Mouse (Mus musculus) midbrain, embryonic 10.5 days (tissue): ENCODE measurements around the gene Evi5. TPM values are rescaled to one million over a fixed set of nuclear protein-coding genes. Genes with fewer than 3 reads are reported as not detected.

ENCODE experiments used
- DNase-seq: peaks from one replicate; pipeline ENCODE4 v3.0.0-alpha.2; 2017; ENCODE audit warnings: low spot score
- H3K27ac ChIP-seq: fragments of 300-500 bp; sonication (generic); replicated peaks from 2 replicates; pipeline ENCODE4 v1.5.1; 2016; ENCODE audit warnings: mild to moderate bottlenecking
- H3K27me3 ChIP-seq: fragments of 300-500 bp; sonication (generic); 2 replicates; pipeline ENCODE4 v1.6.1; 2016; ENCODE audit warnings: low read depth, mild to moderate bottlenecking; ENCODE audit not compliant: poor library complexity, severe bottlenecking
- H3K36me3 ChIP-seq: fragments of 300-500 bp; sonication (generic); 2 replicates; pipeline ENCODE4 v1.6.1; 2016; ENCODE audit warnings: mild to moderate bottlenecking, moderate library complexity
- H3K4me1 ChIP-seq: fragments of 300-500 bp; sonication (generic); 2 replicates; pipeline ENCODE4 v1.6.1; 2016
- H3K4me3 ChIP-seq: fragments of 300-500 bp; sonication (generic); 2 replicates; pipeline ENCODE4 v1.5.1; 2016; ENCODE audit warnings: mild to moderate bottlenecking, moderate library complexity
- H3K9me3 ChIP-seq: fragments of 300-500 bp; sonication (generic); replicated peaks from 2 replicates; pipeline ENCODE4 v1.6.1; 2016; ENCODE audit warnings: mild to moderate bottlenecking
- WGBS: fragments of 180-500 bp; shearing (Covaris S2); methylation state at CpG from one replicate; pipeline ENCODE4 v1.1.7; 2016; 5-methylcytosine and 5-hydroxymethylcytosine counted together
- polyA plus RNA-seq: library from polyadenylated mRNA; unstranded; fragments of >200 nt; fragmentation: Nextera tagmentation; extraction: Ambion mirVana; gene quantifications from 2 replicates; pipeline ENCODE4 v1.2.1, GENCODE M21; 2016

Gene Evi5
- polyA plus RNA-seq, 1 experiment from 2014 or later: 45.0 TPM

DNA sequence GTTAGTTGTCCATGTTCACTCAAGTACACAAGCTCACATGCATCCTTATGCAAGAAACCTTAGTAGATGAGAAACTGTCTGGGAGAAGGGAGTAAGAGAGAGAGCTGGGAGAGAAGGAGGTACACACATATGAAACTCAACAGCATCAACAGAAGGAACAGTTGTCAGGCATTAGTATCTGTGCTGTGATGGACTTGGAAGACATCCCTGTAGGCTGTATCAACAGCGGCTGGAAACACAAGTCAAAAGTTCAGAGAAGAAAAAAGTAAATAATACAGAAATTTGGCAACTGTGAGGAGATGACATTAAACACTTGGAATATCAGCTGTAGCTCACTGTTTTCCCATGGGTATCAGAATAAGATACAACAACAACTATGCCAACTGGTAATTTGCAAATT lies 40.6 kb downstream of the Evi5 start:
- Histone ChIP-seq H3K27me3 (no peaks in the 10 kb centered on the region), H3K4me1 (no peaks in the 10 kb centered on the region), H3K9me3 (peaks cover 9% of the 10 kb centered on the region; the same call in 1 of the 2 replicates), H3K4me3 (no peak overlapping the region), H3K27ac (no peak overlapping the region), H3K36me3 (peaks cover 13% of the 10 kb centered on the region)
- DNase-seq: no peak
- WGBS: 93% methylated on average over 1 of the region's 1 CpGs

GRCm38 (mm10) chr5:107831351-107831750 lies 43.6 kb downstream of the Evi5 start:
- Histone ChIP-seq H3K27ac (no peak overlapping the region), H3K4me3 (no peak overlapping the region), H3K36me3 (peaks cover 13% of the 10 kb centered on the region), H3K9me3 (peaks cover 9% of the 10 kb centered on the region; the same call in 1 of the 2 replicates), H3K27me3 (no peaks in the 10 kb centered on the region), H3K4me1 (no peaks in the 10 kb centered on the region)
- 90% methylated on average over 3 of the region's 3 CpGs for whole genome bisulfite sequencing
- no peak for DNase-seq

DNA sequence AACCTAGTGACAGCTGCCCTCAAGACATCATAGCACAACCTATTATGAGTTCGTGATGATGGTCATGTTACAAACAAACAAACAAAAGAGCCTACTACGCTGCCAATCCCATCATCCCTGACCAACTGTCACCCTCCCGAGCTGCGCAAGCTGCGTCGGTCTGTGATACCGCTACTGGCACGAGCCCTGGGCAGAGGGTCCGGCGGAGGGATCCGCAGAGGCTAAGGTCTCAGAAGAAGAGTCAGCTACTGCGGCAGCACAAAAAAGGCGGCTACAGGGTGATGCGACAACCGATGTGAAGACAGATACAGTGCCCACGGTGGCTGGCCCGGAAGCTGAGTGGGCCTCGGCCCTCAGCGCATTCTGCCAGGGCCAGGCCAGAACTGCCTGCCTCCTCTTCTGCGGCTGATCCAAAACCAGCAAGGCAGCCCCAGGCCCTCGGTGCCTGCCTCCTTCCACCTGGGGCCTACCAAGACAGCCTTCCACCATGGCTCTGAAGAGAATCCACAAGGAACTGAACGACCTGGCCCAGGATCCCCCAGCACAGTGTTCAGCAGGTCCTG lies 44.8 kb downstream of the Evi5 start, which contains the start of gene Ube2d2b:
Gene Ube2d2b (plus strand): TSS at position 102 of the 563 bp plus-strand sequence.
- no peak within 1 kb of the TSS for H3K27ac ChIP-seq
- H3K4me1 ChIP-seq: no peaks in the 10 kb centered on the region
- H3K9me3 ChIP-seq: peaks cover 9% of the 10 kb centered on the region; the same call in 1 of the 2 replicates
- DNase-seq: no peak
- H3K36me3 ChIP-seq: peaks cover 13% of the 10 kb centered on the region
- no peak within 1 kb of the TSS for H3K4me3 ChIP-seq
- no peaks in the 10 kb centered on the region for H3K27me3 ChIP-seq
- WGBS: 95% methylated on average over 22 of the region's 22 CpGs

DNA sequence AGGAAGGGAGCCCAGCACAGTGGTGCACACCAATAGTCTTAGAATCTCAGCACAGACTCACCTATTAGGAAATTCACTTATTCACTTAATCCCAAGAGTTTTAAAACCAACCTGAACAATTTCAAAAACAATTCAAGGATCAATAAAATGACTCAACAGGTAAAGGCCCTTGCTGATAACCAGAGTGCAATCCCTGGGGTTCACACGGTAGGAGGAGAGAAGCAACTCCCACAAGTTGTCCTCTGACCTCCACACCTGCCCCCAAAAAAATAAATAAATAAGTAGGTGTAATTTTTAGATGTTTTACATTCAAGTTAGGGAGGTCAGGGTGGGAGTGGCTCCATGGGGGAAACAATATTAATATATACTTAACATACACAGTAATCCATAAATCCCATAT lies 52.4 kb downstream of the Evi5 start:
- Histone ChIP-seq H3K9me3 (no peaks in the 10 kb centered on the region), H3K4me1 (no peaks in the 10 kb centered on the region), H3K27me3 (no peaks in the 10 kb centered on the region), H3K4me3 (no peak overlapping the region), H3K27ac (no peak overlapping the region), H3K36me3 (peaks cover 6% of the 10 kb centered on the region)
- 91% methylated on average over 1 of the region's 1 CpGs for WGBS
- no peak for DNase-seq

DNA sequence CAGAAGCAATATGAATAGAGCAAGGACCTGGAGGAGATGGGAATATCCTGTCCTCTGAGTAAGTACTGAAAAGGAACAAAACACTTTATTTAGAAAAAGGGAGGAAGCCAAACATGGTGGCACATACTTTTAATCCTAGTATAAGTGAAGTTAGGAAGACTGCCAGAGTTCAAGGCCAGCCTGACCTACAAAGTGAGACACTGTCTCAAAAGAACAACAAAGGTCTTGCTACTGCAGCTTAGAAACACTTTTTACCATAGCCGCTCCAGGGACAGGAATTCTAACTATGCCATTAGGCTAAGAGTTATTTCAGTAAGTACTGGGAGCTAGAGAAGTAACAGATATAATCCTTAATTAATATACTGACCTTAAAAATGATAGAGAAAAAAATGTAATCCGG lies 60.3 kb downstream of the Evi5 start:
- WGBS: 85% methylated on average over 2 of the region's 2 CpGs
- peaks cover 51% of the 10 kb centered on the region for H3K36me3 ChIP-seq
- no peak for DNase-seq

DNA sequence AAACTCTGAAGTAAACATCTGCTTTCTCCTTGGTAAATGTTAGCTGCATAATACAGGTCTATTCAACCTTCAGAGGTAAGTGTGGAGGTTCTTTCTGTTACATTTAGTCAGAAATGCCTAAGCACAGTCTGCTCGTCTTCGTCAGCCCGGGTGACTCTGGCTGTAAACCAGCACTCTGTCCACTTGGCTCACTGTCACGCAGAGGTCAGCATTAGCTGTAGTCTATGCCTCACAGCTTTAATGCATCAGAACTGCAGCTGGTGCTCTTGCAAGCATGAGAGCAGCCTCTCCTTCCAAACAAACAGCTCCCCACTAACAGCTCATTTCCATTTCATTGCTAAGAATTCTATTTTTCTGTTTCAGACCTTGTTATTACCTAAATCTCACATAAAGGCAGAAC lies 67.4 kb downstream of the Evi5 start:
- H3K9me3 ChIP-seq: no peaks in the 10 kb centered on the region
- WGBS: 85% methylated on average over 4 of the region's 4 CpGs
- no peak overlapping the region for H3K27ac ChIP-seq
- H3K36me3 ChIP-seq: peaks cover 24% of the 10 kb centered on the region
- H3K27me3 ChIP-seq: no peaks in the 10 kb centered on the region
- no peaks in the 10 kb centered on the region for H3K4me1 ChIP-seq
- DNase-seq: no peak
- H3K4me3 ChIP-seq: no peak overlapping the region

More for the DNA sequence above, 60.3 kb downstream of the Evi5 start:
- H3K4me3 ChIP-seq: no peak overlapping the region
- H3K4me1 ChIP-seq: no peaks in the 10 kb centered on the region
- H3K27me3 ChIP-seq: no peaks in the 10 kb centered on the region
- no peak overlapping the region for H3K27ac ChIP-seq
- H3K9me3 ChIP-seq: no peaks in the 10 kb centered on the region

GRCm38 (mm10) chr5:107802621-107803020 lies 72.3 kb downstream of the Evi5 start:
- Histone ChIP-seq H3K27ac (no peak overlapping the region), H3K27me3 (no peaks in the 10 kb centered on the region), H3K36me3 (peaks cover 15% of the 10 kb centered on the region; the same call in 1 of the 2 replicates), H3K4me3 (no peak overlapping the region), H3K4me1 (no peaks in the 10 kb centered on the region), H3K9me3 (no peaks in the 10 kb centered on the region)
- DNase-seq: no peak

- no peak for DNase-seq
- Histone ChIP-seq H3K9me3 (no peaks in the 10 kb centered on the region), H3K27ac (no peak overlapping the region), H3K4me3 (no peak overlapping the region), H3K4me1 (no peaks in the 10 kb centered on the region), H3K27me3 (no peaks in the 10 kb centered on the region), H3K36me3 (peaks cover 22% of the 10 kb centered on the region)
- 89% methylated on average over 2 of the region's 2 CpGs for WGBS
Measured at GRCm38 (mm10) chr5:107801234-107801633, 73.7 kb downstream of the Evi5 start.

GRCm38 (mm10) chr5:107798290-107798689 lies 76.6 kb downstream of the Evi5 start:
- WGBS: 91% methylated on average over 6 of the region's 6 CpGs
- Histone ChIP-seq H3K4me3 (no peak overlapping the region), H3K9me3 (no peaks in the 10 kb centered on the region), H3K27ac (no peak overlapping the region), H3K27me3 (no peaks in the 10 kb centered on the region), H3K36me3 (peaks cover 22% of the 10 kb centered on the region), H3K4me1 (no peaks in the 10 kb centered on the region)
- no peak for DNase-seq

DNA sequence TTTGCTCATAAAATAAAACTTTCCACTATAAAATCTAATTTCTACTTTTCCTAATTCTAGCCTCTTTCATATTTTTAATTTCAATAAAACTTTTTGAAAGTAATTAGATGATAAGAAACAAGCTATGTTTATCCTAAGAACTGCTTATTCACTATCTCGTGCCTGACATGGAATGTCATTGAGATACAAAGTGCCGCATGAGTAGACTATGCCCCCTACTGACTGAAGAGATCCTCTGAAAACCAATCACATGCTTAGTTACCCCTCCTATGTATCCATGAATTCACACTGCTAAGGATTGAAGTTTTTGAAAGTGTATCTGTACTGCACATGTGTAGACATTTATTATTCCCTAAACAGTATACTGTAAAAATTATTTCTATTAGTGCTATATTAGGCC lies 81.0 kb downstream of the Evi5 start:
- Histone ChIP-seq H3K9me3 (no peaks in the 10 kb centered on the region), H3K4me1 (no peaks in the 10 kb centered on the region), H3K36me3 (peaks cover 17% of the 10 kb centered on the region), H3K4me3 (no peak overlapping the region), H3K27me3 (no peaks in the 10 kb centered on the region), H3K27ac (no peak overlapping the region)
- WGBS: 52% methylated on average over 2 of the region's 2 CpGs
- DNase-seq: no peak

- no peak overlapping the region for H3K4me3 ChIP-seq
- peaks cover 11% of the 10 kb centered on the region for H3K36me3 ChIP-seq
- DNase-seq: no peak
- no peak overlapping the region for H3K27ac ChIP-seq
- H3K4me1 ChIP-seq: no peaks in the 10 kb centered on the region
- no peaks in the 10 kb centered on the region for H3K9me3 ChIP-seq
- H3K27me3 ChIP-seq: no peaks in the 10 kb centered on the region
- 61% methylated on average over 3 of the region's 3 CpGs for WGBS
Measured at GRCm38 (mm10) chr5:107793258-107793657, 81.6 kb downstream of the Evi5 start.

DNA sequence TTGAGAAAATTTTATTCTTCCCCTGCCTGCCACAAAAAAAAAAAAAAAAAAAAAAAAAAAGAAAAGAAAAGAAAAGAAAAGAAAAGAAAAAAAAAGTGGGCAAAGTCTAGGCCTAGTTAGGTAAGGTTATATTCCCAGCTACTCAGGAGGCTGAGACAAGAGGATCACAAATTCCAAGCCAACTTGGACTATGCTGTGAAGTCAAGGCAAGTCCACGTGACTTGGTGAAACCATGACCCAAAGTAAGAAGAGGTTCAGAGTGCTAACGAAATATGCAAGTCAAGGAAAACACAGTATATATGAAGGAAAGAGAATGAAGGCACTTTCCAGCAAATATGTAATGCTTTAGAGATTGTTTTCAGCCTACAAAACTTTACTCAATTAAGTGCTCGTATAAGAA lies 82.4 kb downstream of the Evi5 start:
- Histone ChIP-seq H3K27me3 (no peaks in the 10 kb centered on the region), H3K27ac (no peak overlapping the region), H3K4me1 (no peaks in the 10 kb centered on the region), H3K4me3 (no peak overlapping the region), H3K36me3 (peaks cover 14% of the 10 kb centered on the region), H3K9me3 (no peaks in the 10 kb centered on the region)
- WGBS: 90% methylated on average over 3 of the region's 3 CpGs
- no peak for DNase-seq

GRCm38 (mm10) chr5:107791966-107792365 lies 82.9 kb downstream of the Evi5 start:
- no peak for DNase-seq
- 91% methylated on average over 2 of the region's 2 CpGs for WGBS
- no peaks in the 10 kb centered on the region for H3K4me1 ChIP-seq

DNA sequence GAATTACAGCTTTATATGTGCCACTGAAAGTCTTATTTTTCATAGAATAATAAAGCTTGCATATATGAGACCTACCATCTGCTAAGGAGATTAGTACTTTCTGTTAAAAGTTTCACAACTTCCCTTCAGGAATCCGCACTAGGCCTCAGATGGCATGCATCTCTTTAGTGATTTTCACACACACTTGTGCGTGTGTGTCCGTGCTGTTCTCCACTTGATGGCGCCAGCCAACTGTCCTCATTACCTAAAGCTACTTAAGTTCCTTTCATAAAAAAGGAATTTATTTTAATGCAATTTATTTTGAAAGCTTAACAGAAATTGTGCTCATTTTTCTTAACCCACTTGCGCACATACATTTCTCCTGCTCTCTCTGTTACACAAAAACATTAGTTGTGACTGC lies 85.4 kb downstream of the Evi5 start:
- DNase-seq: no peak
- H3K27ac ChIP-seq: no peak overlapping the region
- peaks cover 21% of the 10 kb centered on the region for H3K36me3 ChIP-seq
- H3K4me3 ChIP-seq: no peak overlapping the region
- H3K4me1 ChIP-seq: no peaks in the 10 kb centered on the region
- H3K27me3 ChIP-seq: no peaks in the 10 kb centered on the region
- no peaks in the 10 kb centered on the region for H3K9me3 ChIP-seq
- 79% methylated on average over 5 of the region's 5 CpGs for WGBS

More at GRCm38 (mm10) chr5:107791966-107792365, 82.9 kb downstream of the Evi5 start:
- Histone ChIP-seq H3K27me3 (no peaks in the 10 kb centered on the region), H3K36me3 (peaks cover 12% of the 10 kb centered on the region), H3K27ac (no peak overlapping the region), H3K9me3 (no peaks in the 10 kb centered on the region), H3K4me3 (no peak overlapping the region)
